Mouse (Mus musculus): ENCODE measurements at regions not wholly inside any gene's neighbourhood (a gene's known extent, or its start where the extent isn't known, plus 50 kb on each side); places are given as distances from the start of the nearest gene placed in this dataset.

- Histone ChIP-seq H3K36me3 (ENCODE audit: control insufficient read depth, insufficient read depth) (no peaks in the 10 kb centered on the region), H3K4me2 (ENCODE audit: low read length) (no peak overlapping the region), H3K4me3 (replicated peaks; ENCODE audit: low read length) (no peak overlapping the region), H3K9ac (replicated peaks; ENCODE audit: low read depth, low read length) (no peak overlapping the region), H3K4me1 (replicated peaks; ENCODE audit: control insufficient read depth, insufficient read depth, low read length) (no peaks in the 10 kb centered on the region), H3K9me3 (ENCODE audit: control insufficient read depth, low read length) (no peaks in the 10 kb centered on the region), H3K27me3 (replicated peaks; ENCODE audit: control insufficient read depth, insufficient read depth, low read length) (no peaks in the 10 kb centered on the region), H3K27ac (ENCODE audit: low read length) (no peak overlapping the region)
- peak; percentile 63 for ATAC-seq
- 75% methylated on average over 3 of the region's 3 CpGs for WGBS
Observed at GRCm38 (mm10) chr9:93992216-93992615, 545.7 kb downstream of the 1190002N15Rik start.

GRCm38 (mm10) chr9:93991141-93991540, 546.7 kb downstream of the 1190002N15Rik start:
- Histone ChIP-seq H3K9ac (replicated peaks; ENCODE audit: low read depth, low read length) (no peak overlapping the region), H3K27me3 (replicated peaks; ENCODE audit: control insufficient read depth, insufficient read depth, low read length) (no peaks in the 10 kb centered on the region), H3K27ac (ENCODE audit: low read length) (no peak overlapping the region), H3K4me1 (replicated peaks; ENCODE audit: control insufficient read depth, insufficient read depth, low read length) (no peaks in the 10 kb centered on the region), H3K9me3 (ENCODE audit: control insufficient read depth, low read length) (no peaks in the 10 kb centered on the region), H3K4me3 (replicated peaks; ENCODE audit: low read length) (no peak overlapping the region), H3K36me3 (ENCODE audit: control insufficient read depth, insufficient read depth) (no peaks in the 10 kb centered on the region), H3K4me2 (ENCODE audit: low read length) (no peak overlapping the region)
- 74% methylated on average over 1 of the region's 1 CpGs for WGBS
- ATAC-seq = no peak

GRCm38 (mm10) chr9:93981136-93981535, 556.7 kb downstream of the 1190002N15Rik start:
- Histone ChIP-seq H3K9me3 (ENCODE audit: control insufficient read depth, low read length) (no peaks in the 10 kb centered on the region), H3K4me1 (replicated peaks; ENCODE audit: control insufficient read depth, insufficient read depth, low read length) (peaks cover 3% of the 10 kb centered on the region), H3K4me3 (replicated peaks; ENCODE audit: low read length) (no peak overlapping the region), H3K9ac (replicated peaks; ENCODE audit: low read depth, low read length) (no peak overlapping the region), H3K27ac (ENCODE audit: low read length) (no peak overlapping the region), H3K36me3 (ENCODE audit: control insufficient read depth, insufficient read depth) (no peaks in the 10 kb centered on the region), H3K4me2 (ENCODE audit: low read length) (no peak overlapping the region), H3K27me3 (replicated peaks; ENCODE audit: control insufficient read depth, insufficient read depth, low read length) (no peaks in the 10 kb centered on the region)
- peak; percentile 59; the same call in 1 of the 2 replicates for ATAC-seq
- 75% methylated on average over 2 of the region's 2 CpGs for WGBS

GRCm38 (mm10) chr9:93969691-93970284, 568.1 kb downstream of the 1190002N15Rik start:
- WGBS = 64% methylated on average over 6 of the region's 6 CpGs
- Histone ChIP-seq H3K4me2 (ENCODE audit: low read length) (no peak overlapping the region), H3K27me3 (replicated peaks; ENCODE audit: control insufficient read depth, insufficient read depth, low read length) (no peaks in the 10 kb centered on the region), H3K4me3 (replicated peaks; ENCODE audit: low read length) (no peak overlapping the region), H3K9ac (replicated peaks; ENCODE audit: low read depth, low read length) (no peak overlapping the region), H3K9me3 (ENCODE audit: control insufficient read depth, low read length) (no peaks in the 10 kb centered on the region), H3K36me3 (ENCODE audit: control insufficient read depth, insufficient read depth) (no peaks in the 10 kb centered on the region), H3K27ac (ENCODE audit: low read length) (no peak overlapping the region), H3K4me1 (replicated peaks; ENCODE audit: control insufficient read depth, insufficient read depth, low read length) (no peaks in the 10 kb centered on the region; the same call in 1 of the 2 replicates)
- ATAC-seq = no peak

- WGBS = 70% methylated on average over 5 of the region's 5 CpGs
- no peak overlapping the region for H3K4me3 ChIP-seq (replicated peaks; ENCODE audit: low read length)
- H3K4me1 ChIP-seq (replicated peaks; ENCODE audit: control insufficient read depth, insufficient read depth, low read length) = no peaks in the 10 kb centered on the region; the same call in 1 of the 2 replicates
- no peaks in the 10 kb centered on the region for H3K36me3 ChIP-seq (ENCODE audit: control insufficient read depth, insufficient read depth)
- H3K9ac ChIP-seq (replicated peaks; ENCODE audit: low read depth, low read length) = no peak overlapping the region
- H3K27me3 ChIP-seq (replicated peaks; ENCODE audit: control insufficient read depth, insufficient read depth, low read length) = no peaks in the 10 kb centered on the region
- no peak overlapping the region for H3K4me2 ChIP-seq (ENCODE audit: low read length)
- H3K9me3 ChIP-seq (ENCODE audit: control insufficient read depth, low read length) = no peaks in the 10 kb centered on the region
- peak; percentile 61; the same call in 1 of the 2 replicates for ATAC-seq
- H3K27ac ChIP-seq (ENCODE audit: low read length) = no peak overlapping the region
Observed at GRCm38 (mm10) chr9:93969118-93969517, 568.8 kb downstream of the 1190002N15Rik start.

- Histone ChIP-seq H3K4me2 (ENCODE audit: low read length) (no peak overlapping the region), H3K9me3 (ENCODE audit: control insufficient read depth, low read length) (no peaks in the 10 kb centered on the region), H3K27me3 (replicated peaks; ENCODE audit: control insufficient read depth, insufficient read depth, low read length) (no peaks in the 10 kb centered on the region), H3K4me1 (replicated peaks; ENCODE audit: control insufficient read depth, insufficient read depth, low read length) (no peaks in the 10 kb centered on the region), H3K9ac (replicated peaks; ENCODE audit: low read depth, low read length) (no peak overlapping the region), H3K36me3 (ENCODE audit: control insufficient read depth, insufficient read depth) (no peaks in the 10 kb centered on the region), H3K27ac (ENCODE audit: low read length) (no peak overlapping the region), H3K4me3 (replicated peaks; ENCODE audit: low read length) (no peak overlapping the region)
- ATAC-seq = no peak
Observed at GRCm38 (mm10) chr9:93955235-93956040, 582.4 kb downstream of the 1190002N15Rik start.

- no peak for ATAC-seq
Observed at GRCm38 (mm10) chr9:93948671-93949070, 589.2 kb downstream of the 1190002N15Rik start.

GRCm38 (mm10) chr9:93947053-93947452, 590.8 kb downstream of the 1190002N15Rik start:
- WGBS = 86% methylated on average over 1 of the region's 1 CpGs

More at GRCm38 (mm10) chr9:93948671-93949070, 589.2 kb downstream of the 1190002N15Rik start:
- Histone ChIP-seq H3K4me3 (replicated peaks; ENCODE audit: low read length) (no peak overlapping the region), H3K27me3 (replicated peaks; ENCODE audit: control insufficient read depth, insufficient read depth, low read length) (no peaks in the 10 kb centered on the region), H3K9me3 (ENCODE audit: control insufficient read depth, low read length) (no peaks in the 10 kb centered on the region), H3K9ac (replicated peaks; ENCODE audit: low read depth, low read length) (no peak overlapping the region), H3K36me3 (ENCODE audit: control insufficient read depth, insufficient read depth) (no peaks in the 10 kb centered on the region), H3K4me2 (ENCODE audit: low read length) (no peak overlapping the region), H3K27ac (ENCODE audit: low read length) (no peak overlapping the region), H3K4me1 (replicated peaks; ENCODE audit: control insufficient read depth, insufficient read depth, low read length) (no peaks in the 10 kb centered on the region)
- WGBS = 88% methylated on average over 1 of the region's 1 CpGs

GRCm38 (mm10) chr9:93940193-93940592, 597.7 kb downstream of the 1190002N15Rik start:
- Histone ChIP-seq H3K27me3 (replicated peaks; ENCODE audit: control insufficient read depth, insufficient read depth, low read length) (no peaks in the 10 kb centered on the region), H3K4me2 (ENCODE audit: low read length) (no peak overlapping the region), H3K4me3 (replicated peaks; ENCODE audit: low read length) (no peak overlapping the region), H3K9me3 (ENCODE audit: control insufficient read depth, low read length) (no peaks in the 10 kb centered on the region), H3K27ac (ENCODE audit: low read length) (no peak overlapping the region), H3K36me3 (ENCODE audit: control insufficient read depth, insufficient read depth) (no peaks in the 10 kb centered on the region), H3K9ac (replicated peaks; ENCODE audit: low read depth, low read length) (no peak overlapping the region), H3K4me1 (replicated peaks; ENCODE audit: control insufficient read depth, insufficient read depth, low read length) (no peaks in the 10 kb centered on the region)
- WGBS = 75% methylated on average over 3 of the region's 3 CpGs
- ATAC-seq = no peak

More at GRCm38 (mm10) chr9:93947053-93947452, 590.8 kb downstream of the 1190002N15Rik start:
- H3K27ac ChIP-seq (ENCODE audit: low read length) = no peak overlapping the region
- no peak overlapping the region for H3K9ac ChIP-seq (replicated peaks; ENCODE audit: low read depth, low read length)
- H3K4me3 ChIP-seq (replicated peaks; ENCODE audit: low read length) = no peak overlapping the region
- no peaks in the 10 kb centered on the region for H3K4me1 ChIP-seq (replicated peaks; ENCODE audit: control insufficient read depth, insufficient read depth, low read length)
- H3K27me3 ChIP-seq (replicated peaks; ENCODE audit: control insufficient read depth, insufficient read depth, low read length) = no peaks in the 10 kb centered on the region
- H3K36me3 ChIP-seq (ENCODE audit: control insufficient read depth, insufficient read depth) = no peaks in the 10 kb centered on the region
- ATAC-seq = no peak
- H3K9me3 ChIP-seq (ENCODE audit: control insufficient read depth, low read length) = no peaks in the 10 kb centered on the region
- H3K4me2 ChIP-seq (ENCODE audit: low read length) = no peak overlapping the region
